Mouse (Mus musculus) neutrophil, adult 5-6 weeks (primary cell): Measurements from ENCODE around the gene 1190005I06Rik. TPM values are rescaled to one million over a fixed set of nuclear protein-coding genes. Genes with fewer than 3 reads are reported as not detected.

ENCODE experiments used
- ATAC-seq: fragments of 151-379, 151-347 bp; 2 replicates; pipeline ENCODE4 v1.8.0; 2017; ENCODE audit warnings: mild to moderate bottlenecking, moderate TSS enrichment; ENCODE audit not compliant: insufficient number of reproducible peaks, poor library complexity, low FRiP score, severe bottlenecking; ENCODE audit errors: extremely low read depth
- total RNA-seq: library from RNA; stranded (forward); fragments of 200-1000 nt; gene quantifications from 2 replicates; pipeline ENCODE4 v1.2.3, GENCODE M21; 2017

Gene 1190005I06Rik
- total RNA-seq, 1 experiment from 2014 or later: not detected

GRCm38 (mm10) chr8:120627298-120627697 lies 20.1 kb downstream of the 1190005I06Rik start:
- ATAC-seq: no peak

GRCm38 (mm10) chr8:120626461-120626860 lies 21.0 kb downstream of the 1190005I06Rik start:
- no peak for ATAC-seq

DNA sequence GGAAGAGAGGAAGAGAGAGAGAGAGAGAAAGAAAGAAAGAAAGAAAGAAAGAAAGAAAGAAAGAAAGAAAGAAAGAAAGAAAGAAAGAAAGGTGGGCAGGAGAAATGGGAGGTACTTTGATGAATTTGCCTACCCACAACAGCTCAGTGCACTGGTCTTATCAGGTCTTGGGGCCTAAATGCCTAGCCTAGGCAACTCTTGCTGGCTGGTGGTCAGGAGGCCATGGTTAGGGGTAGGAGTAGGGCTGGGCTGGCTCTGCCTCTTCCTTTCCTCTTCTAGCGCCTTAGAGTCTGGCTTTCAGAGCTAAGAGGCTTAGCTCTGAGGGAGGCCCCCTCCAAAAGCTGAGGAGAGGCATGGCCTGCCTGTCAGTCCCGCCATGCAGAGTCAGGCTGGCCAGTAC lies 23.8 kb downstream of the 1190005I06Rik start:
- ATAC-seq: no peak

- no peak for ATAC-seq
These were observed 25.3 kb downstream of the 1190005I06Rik start for GRCm38 (mm10) chr8:120622161-120622560.

DNA sequence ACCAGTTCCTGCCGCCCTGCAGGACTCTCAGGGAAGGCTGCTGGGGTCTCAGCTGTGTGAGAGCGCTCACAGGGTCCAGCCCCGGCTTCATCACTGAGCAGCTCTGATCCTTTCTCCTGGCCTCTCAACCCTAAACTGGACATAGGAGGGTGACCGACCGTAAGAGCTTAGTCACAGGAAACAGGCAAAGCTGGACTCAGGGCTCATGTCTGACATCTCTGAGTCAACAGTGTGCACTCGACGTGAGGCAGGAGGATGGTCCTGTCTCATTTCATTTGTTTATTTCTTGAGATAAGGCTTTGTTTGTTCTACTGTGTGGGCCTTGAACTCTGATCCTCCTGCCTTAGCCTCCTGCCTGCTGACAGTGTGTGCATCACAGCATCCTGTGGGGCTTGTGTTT lies 27.0 kb downstream of the 1190005I06Rik start:
- no peak for ATAC-seq

DNA sequence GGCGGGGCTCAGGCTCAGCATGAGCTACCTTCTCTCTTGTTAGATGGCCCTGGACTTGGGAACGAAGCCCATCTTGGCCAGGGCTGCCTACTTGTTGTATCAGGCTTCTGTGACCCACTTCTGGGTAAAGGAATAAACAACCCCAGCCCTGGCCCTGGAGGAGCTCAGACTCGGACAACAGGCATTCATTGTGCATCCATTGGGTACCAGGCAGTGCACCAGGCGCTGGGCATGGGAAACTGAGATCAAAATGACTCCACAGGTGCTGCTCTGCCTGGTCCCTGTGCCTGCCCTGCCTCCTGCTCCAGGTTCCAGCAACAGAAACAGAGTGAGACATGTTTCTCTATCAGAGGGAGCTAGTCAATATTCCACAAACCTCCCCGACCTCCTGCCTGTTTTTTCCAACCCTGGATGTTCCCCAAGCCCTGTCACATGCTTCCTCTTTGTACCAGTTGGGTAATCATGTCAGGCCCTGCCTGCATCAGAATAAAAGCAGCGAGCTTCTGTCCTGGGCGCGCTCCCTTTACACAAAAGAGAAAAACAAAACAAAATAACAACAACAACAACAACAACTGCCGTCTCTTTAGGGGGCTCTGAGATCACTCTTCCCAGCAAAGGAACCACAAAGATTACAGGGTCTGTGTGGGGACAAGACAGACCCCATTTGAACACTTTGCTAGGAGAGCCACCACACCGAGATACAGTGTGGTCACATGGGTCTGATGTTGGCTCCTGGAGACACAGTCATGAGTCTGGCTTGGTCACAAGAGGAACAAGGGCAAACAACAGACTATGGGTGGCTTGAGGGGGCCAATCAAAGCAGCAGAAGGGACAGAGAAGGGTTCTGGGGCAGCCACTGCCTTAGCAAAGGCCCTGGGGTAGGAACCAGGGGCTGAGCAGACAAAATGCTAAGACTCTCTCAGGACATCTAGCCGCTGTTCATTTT lies 27.9 kb downstream of the 1190005I06Rik start:
- no peak for ATAC-seq

DNA sequence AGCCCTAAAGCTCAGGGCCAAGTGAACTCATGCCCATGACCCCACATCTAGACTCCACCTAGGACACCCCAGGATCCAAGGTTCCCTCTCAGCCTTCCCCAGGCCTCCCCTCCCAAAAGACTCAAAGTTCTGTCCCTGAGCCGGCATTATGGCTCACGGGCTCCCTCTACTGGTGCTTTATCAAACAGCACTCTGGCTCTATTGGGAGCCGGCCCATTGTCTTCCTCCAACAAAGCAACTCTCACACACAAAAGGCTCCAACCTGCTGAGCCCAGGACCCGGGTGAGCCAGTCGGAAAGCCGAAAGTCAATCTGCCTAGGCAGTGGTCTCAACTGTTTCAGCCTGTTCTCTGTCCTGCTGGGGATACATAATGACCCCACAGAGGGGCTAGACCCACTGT lies 29.3 kb downstream of the 1190005I06Rik start:
- peak; percentile 60 for ATAC-seq

GRCm38 (mm10) chr8:120616663-120617626 lies 30.5 kb downstream of the 1190005I06Rik start:
- no peak for ATAC-seq

- ATAC-seq: no peak
These were observed 32.9 kb downstream of the 1190005I06Rik start for GRCm38 (mm10) chr8:120614491-120614890.

GRCm38 (mm10) chr8:120610824-120611223 lies 36.6 kb downstream of the 1190005I06Rik start:
- ATAC-seq: no peak

DNA sequence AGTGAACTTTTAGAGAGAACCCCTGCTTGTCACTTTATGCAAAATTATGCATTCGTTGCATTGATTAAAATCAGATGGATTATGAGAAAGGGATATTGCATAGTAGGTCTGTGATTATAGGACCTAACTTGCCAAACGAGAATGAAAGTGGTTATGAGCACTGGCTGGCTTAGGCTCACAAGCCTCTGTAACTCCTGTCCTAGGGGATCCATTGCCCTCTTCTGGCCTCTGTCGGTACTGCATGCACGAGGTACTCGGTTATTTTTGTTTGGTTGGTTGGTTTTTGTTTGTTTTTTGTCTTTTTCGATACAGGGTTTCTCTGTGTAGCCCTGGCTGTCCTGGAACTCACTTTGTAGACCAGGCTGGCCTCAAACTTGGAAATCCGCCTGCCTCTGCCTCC lies 39.5 kb downstream of the 1190005I06Rik start:
- ATAC-seq: peak; percentile 67

DNA sequence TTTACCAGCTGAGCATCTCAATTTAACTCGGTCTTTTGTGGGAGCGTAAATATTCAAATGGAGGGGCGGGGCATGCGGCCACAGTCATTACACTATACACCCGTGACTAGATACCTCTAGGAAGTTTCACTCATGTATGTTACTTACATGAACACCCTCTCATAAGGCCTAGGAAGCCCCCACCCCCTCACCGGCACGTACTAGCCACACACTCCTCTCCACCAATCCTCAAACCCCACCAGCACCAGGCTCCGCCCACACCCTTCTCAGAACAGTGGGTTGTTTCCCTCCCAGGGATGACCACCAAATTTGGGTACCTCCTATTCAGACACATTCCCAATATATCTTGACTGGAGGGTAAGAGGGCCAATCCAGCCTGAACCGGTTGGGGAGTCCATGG lies 40.0 kb downstream of the 1190005I06Rik start:
- ATAC-seq: no peak

DNA sequence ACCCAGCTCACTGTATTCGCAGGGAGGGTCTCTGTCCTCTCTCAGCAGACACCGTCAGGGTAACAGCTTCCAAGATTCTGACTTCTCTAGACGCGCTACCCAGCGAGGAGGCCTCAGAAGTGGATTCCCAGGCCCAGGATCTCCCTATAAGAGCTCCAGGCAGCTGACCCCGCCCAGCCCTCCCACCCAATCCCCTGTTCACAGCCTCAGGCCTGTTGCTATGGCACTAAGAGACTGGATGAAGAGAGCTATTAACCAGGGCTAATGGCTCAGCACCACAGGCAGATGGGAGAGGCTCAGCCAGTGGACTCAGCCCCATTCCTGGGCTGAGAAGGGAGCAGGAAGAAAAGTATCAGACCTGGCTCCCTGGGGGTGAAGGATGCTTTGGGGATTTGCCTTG lies 44.8 kb downstream of the 1190005I06Rik start:
- ATAC-seq: no peak

- peak; percentile 73 for ATAC-seq
These were observed 47.9 kb downstream of the 1190005I06Rik start for GRCm38 (mm10) chr8:120599504-120599903.

DNA sequence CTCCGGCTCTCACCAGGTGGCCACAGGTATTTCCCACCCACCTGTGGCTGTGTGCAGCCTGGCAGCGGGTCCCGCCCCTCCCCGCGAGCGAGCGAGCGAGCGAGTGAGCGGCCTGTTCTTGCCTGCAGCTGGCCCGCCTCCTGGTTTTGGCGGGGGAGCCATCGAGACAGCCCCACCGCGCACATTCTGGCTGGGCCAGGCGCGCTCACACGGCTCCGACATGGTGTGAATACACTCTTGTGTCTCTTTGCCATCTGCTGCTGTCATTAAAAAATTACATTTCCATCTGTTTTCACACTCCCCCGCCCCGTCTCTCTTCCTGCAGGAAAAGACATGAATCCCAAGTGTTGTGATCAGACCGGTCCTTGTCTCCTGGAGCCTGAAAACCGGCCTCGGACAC lies 48.9 kb downstream of the 1190005I06Rik start:
- no peak for ATAC-seq

DNA sequence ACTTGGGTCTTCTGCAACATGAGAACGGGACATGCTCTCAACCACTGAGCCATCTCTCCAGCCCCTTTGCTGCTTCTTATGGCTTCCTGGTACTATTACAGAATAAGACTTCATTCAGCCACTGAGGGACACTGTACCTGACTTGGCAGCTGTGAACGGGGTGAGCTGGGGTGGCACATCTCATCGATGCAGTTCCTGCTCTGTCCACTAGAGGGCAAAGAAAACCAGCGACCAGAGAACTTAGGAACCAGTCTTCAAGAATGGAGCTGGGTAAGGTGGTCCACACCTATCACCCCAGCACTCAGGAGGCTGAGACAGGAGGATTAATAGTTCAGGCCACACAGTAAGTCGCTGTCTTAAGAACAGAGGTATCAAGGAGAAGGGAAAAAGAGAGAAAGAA lies 51.5 kb downstream of the 1190005I06Rik start:
- ATAC-seq: peak; percentile 49

GRCm38 (mm10) chr8:120594571-120594970 lies 52.9 kb downstream of the 1190005I06Rik start:
- ATAC-seq: no peak; the same call in 1 of the 2 replicates

DNA sequence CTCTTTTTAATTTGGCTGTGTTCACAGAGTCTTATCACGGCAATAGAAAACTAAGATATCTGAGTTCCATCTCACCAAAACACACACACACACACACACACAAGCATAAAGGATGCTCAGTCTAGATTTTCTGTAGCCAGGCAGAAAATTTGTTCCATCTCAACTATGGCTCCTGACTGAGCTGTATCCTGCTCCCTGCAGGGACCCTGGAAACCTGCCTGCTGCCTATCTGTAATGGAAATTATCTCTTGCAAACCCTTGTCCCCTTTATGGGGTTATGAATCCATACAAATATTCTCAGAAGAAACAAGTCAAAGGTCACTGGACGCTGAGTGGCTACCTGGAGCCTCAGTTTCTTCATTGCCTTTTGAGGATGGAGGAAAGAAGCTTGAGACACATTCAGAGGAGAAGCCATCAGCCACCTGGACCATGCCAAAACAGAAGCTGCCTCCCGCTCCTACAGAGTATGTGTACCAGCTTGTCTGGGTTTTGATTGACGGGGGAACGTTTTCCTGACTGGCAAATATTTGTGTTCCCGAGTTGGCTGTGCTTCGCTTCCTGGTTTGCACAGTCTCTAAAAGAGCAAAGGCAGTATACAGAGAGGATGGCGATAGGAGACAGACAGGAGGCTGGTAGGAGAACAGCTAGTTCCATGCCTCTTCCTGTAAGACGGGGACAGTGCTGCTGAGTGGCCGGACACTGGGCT lies 55.7 kb downstream of the 1190005I06Rik start:
- no peak for ATAC-seq

GRCm38 (mm10) chr8:120589921-120590320 lies 57.5 kb downstream of the 1190005I06Rik start:
- ATAC-seq: no peak
